Mouse (Mus musculus) C2C12 (cell line): ENCODE results near the gene En2.

Experiments used
- CEBPB ChIP-seq: IDR thresholded peaks from one replicate; pipeline ENCODE4 v1.6.1; 2011; ENCODE audit warnings: low read depth, mild to moderate bottlenecking, control low read depth, moderate library complexity
- CTCF ChIP-seq: IDR thresholded peaks from one replicate; pipeline ENCODE4 v1.5.1; 2011; ENCODE audit not compliant: control insufficient read depth, insufficient read depth, insufficient read length
- FOSL1 ChIP-seq: IDR thresholded peaks from one replicate; pipeline ENCODE4 v1.8.0; 2011; ENCODE audit warnings: mild to moderate bottlenecking, low read length; ENCODE audit not compliant: poor library complexity, insufficient read depth, severe bottlenecking
- MAX ChIP-seq: IDR thresholded peaks from one replicate; pipeline ENCODE4 v1.6.1; 2011; ENCODE audit warnings: mild to moderate bottlenecking, control low read depth
- MYOD1 ChIP-seq: IDR thresholded peaks from one replicate; pipeline ENCODE4 v1.6.1; 2011; ENCODE audit warnings: low read depth; ENCODE audit not compliant: control insufficient read depth, insufficient read length
- MYOG ChIP-seq: IDR thresholded peaks from one replicate; pipeline ENCODE4 v1.6.1; 2011; ENCODE audit not compliant: control insufficient read depth, insufficient read length; ENCODE audit errors: extremely low read depth
- USF1 ChIP-seq: IDR thresholded peaks from one replicate; pipeline ENCODE4 v1.6.1; 2011; ENCODE audit warnings: low read depth, mild to moderate bottlenecking, control low read depth, moderate library complexity

- TF ChIP-seq MYOD1: no peak
- no peak for TF ChIP-seq CTCF
- TF ChIP-seq USF1: no peak
- no peak for TF ChIP-seq MYOG
- no peak for TF ChIP-seq CEBPB
- TF ChIP-seq MAX: no peak
- no peak for TF ChIP-seq FOSL1
Measured at GRCm38 (mm10) chr5:28171667-28172066, 6.2 kb downstream of the En2 start.
